Mouse (Mus musculus) thymus, postnatal 4 days (tissue): ENCODE data around the gene Grik1.

Source experiments
- DNase-seq: peaks from one replicate; pipeline ENCODE4 v3.0.0; 2021

Gene Grik1

GRCm38 (mm10) chr16:87954715-87955441 is 335.2 kb downstream of the Grik1 start:
- no peak for DNase-seq

- no peak for DNase-seq
These were observed 336.9 kb downstream of the Grik1 start for GRCm38 (mm10) chr16:87953176-87953575.

GRCm38 (mm10) chr16:87949881-87950280 is 340.2 kb downstream of the Grik1 start:
- DNase-seq = no peak

GRCm38 (mm10) chr16:87948122-87948521 is 341.9 kb downstream of the Grik1 start:
- DNase-seq = no peak

GRCm38 (mm10) chr16:87944318-87944717 is 345.7 kb downstream of the Grik1 start:
- no peak for DNase-seq

GRCm38 (mm10) chr16:87942103-87942865 is 347.8 kb downstream of the Grik1 start:
- DNase-seq = no peak

- DNase-seq = no peak
These were observed 355.4 kb downstream of the Grik1 start for GRCm38 (mm10) chr16:87934685-87935084.

GRCm38 (mm10) chr16:87931358-87931757 is 358.7 kb downstream of the Grik1 start:
- DNase-seq = no peak

- no peak for DNase-seq
These were observed 359.5 kb downstream of the Grik1 start for GRCm38 (mm10) chr16:87930519-87930918.

GRCm38 (mm10) chr16:87928671-87929070 is 361.4 kb downstream of the Grik1 start:
- no peak for DNase-seq

GRCm38 (mm10) chr16:87917897-87918296 is 372.2 kb downstream of the Grik1 start:
- no peak for DNase-seq

GRCm38 (mm10) chr16:87917157-87917546 is 372.9 kb downstream of the Grik1 start:
- no peak for DNase-seq

GRCm38 (mm10) chr16:87916209-87917156 is 373.6 kb downstream of the Grik1 start:
- no peak for DNase-seq

GRCm38 (mm10) chr16:87915156-87915555 is 374.9 kb downstream of the Grik1 start:
- no peak for DNase-seq

- no peak for DNase-seq
These were observed 376.3 kb downstream of the Grik1 start for GRCm38 (mm10) chr16:87913781-87914180.

GRCm38 (mm10) chr16:87911201-87911600 is 378.9 kb downstream of the Grik1 start:
- DNase-seq = no peak

- DNase-seq = no peak
These were observed 388.0 kb downstream of the Grik1 start for GRCm38 (mm10) chr16:87902049-87902448.

- DNase-seq = no peak
These were observed 388.9 kb downstream of the Grik1 start for GRCm38 (mm10) chr16:87901189-87901588.

GRCm38 (mm10) chr16:87875927-87876326 is 414.1 kb downstream of the Grik1 start:
- DNase-seq = no peak

- DNase-seq = no peak
These were observed 425.5 kb downstream of the Grik1 start for GRCm38 (mm10) chr16:87864526-87864925.

GRCm38 (mm10) chr16:87861722-87862121 is 428.3 kb downstream of the Grik1 start:
- no peak for DNase-seq

GRCm38 (mm10) chr16:87853451-87854085 is 436.5 kb downstream of the Grik1 start:
- DNase-seq = no peak

- DNase-seq = no peak
These were observed 438.5 kb downstream of the Grik1 start for GRCm38 (mm10) chr16:87851550-87851949.
